Mouse (Mus musculus) stomach, postnatal 0 days (tissue): Measurements from ENCODE around the gene Pltp. TPM values are rescaled to one million over a fixed set of nuclear protein-coding genes. Genes with fewer than 3 reads are reported as not detected.

Experiments used
- ATAC-seq: fragments of 200-750 bp; cut with Nextera tagmentation; 2 replicates; pipeline ENCODE4 v1.8.0; 2017; ENCODE audit not compliant: low FRiP score, low TSS enrichment
- DNase-seq: peaks from one replicate; pipeline ENCODE4 v3.0.0-alpha.2; 2016; ENCODE audit warnings: low spot score
- H3K27ac ChIP-seq: fragments of 300-500 bp; sonication (generic); replicated peaks from 2 replicates; pipeline ENCODE4 v1.5.1; 2014; ENCODE audit warnings: mild to moderate bottlenecking, control low read depth
- H3K27me3 ChIP-seq: fragments of 300-500 bp; sonication (generic); 2 replicates; pipeline ENCODE4 v1.6.1; 2014; ENCODE audit warnings: low read length; ENCODE audit not compliant: control insufficient read depth, insufficient read depth
- H3K36me3 ChIP-seq: fragments of 300-500 bp; sonication (generic); 2 replicates; pipeline ENCODE4 v1.6.1; 2014; ENCODE audit warnings: low read length, mixed read lengths; ENCODE audit not compliant: control insufficient read depth, insufficient read depth
- H3K4me1 ChIP-seq: fragments of 300-500 bp; sonication (generic); replicated peaks from 2 replicates; pipeline ENCODE4 v1.6.1; 2014; ENCODE audit warnings: antibody characterized with exemption; ENCODE audit not compliant: control insufficient read depth, insufficient read depth
- H3K4me2 ChIP-seq: fragments of 300-500 bp; sonication (generic); replicated peaks from 2 replicates; pipeline ENCODE4 v1.6.1; 2014; ENCODE audit warnings: low read depth, mild to moderate bottlenecking, control low read depth, moderate library complexity
- H3K4me3 ChIP-seq: fragments of 300-500 bp; sonication (generic); 2 replicates; pipeline ENCODE4 v1.5.1; 2014; ENCODE audit warnings: low read depth, low read length, control low read depth
- H3K9ac ChIP-seq: fragments of 300-500 bp; sonication (generic); 2 replicates; pipeline ENCODE4 v1.6.1; 2014; ENCODE audit warnings: mild to moderate bottlenecking, low read length, control low read depth, mixed read lengths
- H3K9me3 ChIP-seq: fragments of 300-500 bp; sonication (generic); 2 replicates; pipeline ENCODE4 v1.6.1; 2016; ENCODE audit warnings: low read length; ENCODE audit not compliant: control insufficient read depth
- CTCF ChIP-seq: IDR thresholded peaks from 2 replicates; pipeline ENCODE4 v1.5.1; 2016; ENCODE audit warnings: antibody characterized with exemption, low read depth, mild to moderate bottlenecking, moderate library complexity
- EP300 ChIP-seq: optimal IDR thresholded peaks from 2 replicates; pipeline ENCODE3; 2016; ENCODE audit warnings: antibody characterized with exemption
- WGBS: fragments of 180-500 bp; shearing (Covaris S2); extraction: QIAGEN DNeasy Blood & Tissue Kit; methylation state at CpG from one replicate; pipeline ENCODE4 v1.1.7; 2014; 5-methylcytosine and 5-hydroxymethylcytosine counted together
- polyA plus RNA-seq: library from polyadenylated mRNA; unstranded; fragments of >200 nt; fragmentation: Nextera tagmentation; extraction: Ambion mirVana; gene quantifications from 2 replicates; pipeline ENCODE4 v1.2.1, GENCODE M21; 2015

Pltp gene
- polyA plus RNA-seq, 1 experiment from 2014 or later, result 42.7 TPM

GRCm38 (mm10) chr2:164832032-164832747, 25.3 kb downstream of the Pltp start:
- Histone ChIP-seq H3K4me3 (peak overlapping the region; percentile 70), H3K4me1 (peaks cover 2% of the 10 kb centered on the region; the same call in 1 of the 2 replicates), H3K4me2 (peak overlapping the region; percentile 98), H3K9ac (peak overlapping the region; percentile 71; the same call in 1 of the 2 replicates), H3K9me3 (no peaks in the 10 kb centered on the region), H3K27ac (peak overlapping the region; percentile 84; the same call in 1 of the 2 replicates), H3K27me3 (no peaks in the 10 kb centered on the region), H3K36me3 (peaks cover 7% of the 10 kb centered on the region; the same call in 1 of the 2 replicates)
- 60% methylated on average over 16 of the region's 16 CpGs for WGBS
- DNase-seq (no peak), ATAC-seq (no peak; the same call in 1 of the 2 replicates)
- TF ChIP-seq CTCF (no peak), EP300 (no peak)

GRCm38 (mm10) chr2:164831029-164831428, 26.5 kb downstream of the Pltp start:
- Histone ChIP-seq H3K27ac (no peak overlapping the region), H3K9me3 (no peaks in the 10 kb centered on the region), H3K4me3 (no peak overlapping the region), H3K27me3 (no peaks in the 10 kb centered on the region), H3K9ac (no peak overlapping the region), H3K4me2 (no peak overlapping the region), H3K36me3 (peaks cover 7% of the 10 kb centered on the region; the same call in 1 of the 2 replicates), H3K4me1 (peaks cover 2% of the 10 kb centered on the region; the same call in 1 of the 2 replicates)
- DNase-seq (no peak), ATAC-seq (no peak)
- no peak for TF ChIP-seq CTCF
- TF ChIP-seq EP300, result no peak
- WGBS, result 82% methylated on average over 10 of the region's 10 CpGs

GRCm38 (mm10) chr2:164829090-164829489, 28.4 kb downstream of the Pltp start:
- Histone ChIP-seq H3K27ac (no peak overlapping the region), H3K9ac (no peak overlapping the region), H3K4me1 (0 out of 2 replicates have a peak, but pooled peaks cover 2% of the 10 kb centered on the region), H3K27me3 (no peaks in the 10 kb centered on the region), H3K4me3 (no peak overlapping the region), H3K4me2 (no peak overlapping the region), H3K9me3 (no peaks in the 10 kb centered on the region), H3K36me3 (peaks cover 16% of the 10 kb centered on the region; the same call in 1 of the 2 replicates)
- ATAC-seq, result no peak
- WGBS, result 92% methylated on average over 1 of the region's 1 CpGs
- DNase-seq, result no peak
- TF ChIP-seq CTCF (no peak), EP300 (no peak)

GRCm38 (mm10) chr2:164828437-164828836, 29.1 kb downstream of the Pltp start, which contains the start of gene Spata25:
Spata25 (minus strand) TSS chr2:164828537.
- TF ChIP-seq CTCF (no peak), EP300 (no peak)
- H3K36me3 ChIP-seq, result peaks cover 16% of the 10 kb centered on the region; the same call in 1 of the 2 replicates
- H3K27ac ChIP-seq, result no peak within 1 kb of the TSS
- H3K4me2 ChIP-seq, result no peak within 1 kb of the TSS
- ATAC-seq, result no peak
- no peak for DNase-seq
- H3K9me3 ChIP-seq, result no peaks in the 10 kb centered on the region
- 83% methylated on average over 6 of the region's 6 CpGs for WGBS
- 0 out of 2 replicates have a peak, but pooled peaks cover 5% of the 10 kb centered on the region for H3K4me1 ChIP-seq
- no peaks in the 10 kb centered on the region for H3K27me3 ChIP-seq
- H3K4me3 ChIP-seq, result no peak within 1 kb of the TSS
- no peak within 1 kb of the TSS for H3K9ac ChIP-seq

GRCm38 (mm10) chr2:164827146-164827850, 30.2 kb downstream of the Pltp start:
- Histone ChIP-seq H3K27ac (no peak overlapping the region), H3K36me3 (peaks cover 16% of the 10 kb centered on the region; the same call in 1 of the 2 replicates), H3K4me2 (no peak overlapping the region), H3K27me3 (no peaks in the 10 kb centered on the region), H3K4me3 (no peak overlapping the region), H3K4me1 (0 out of 2 replicates have a peak, but pooled peaks cover 2% of the 10 kb centered on the region), H3K9me3 (no peaks in the 10 kb centered on the region), H3K9ac (no peak overlapping the region)
- DNase-seq (no peak), ATAC-seq (no peak)
- TF ChIP-seq CTCF, result no peak
- no peak for TF ChIP-seq EP300
- 90% methylated on average over 15 of the region's 16 CpGs for WGBS
